Mouse (Mus musculus) C2C12 (cell line): ENCODE measurements around the gene Ankrd17. TPM values are rescaled to one million over a fixed set of nuclear protein-coding genes. Genes with fewer than 3 reads are reported as not detected.

ENCODE experiments used
- H3K27me3 ChIP-seq: one replicate; pipeline ENCODE4 v1.6.1; 2011; ENCODE audit not compliant: control insufficient read depth, insufficient read depth, insufficient read length
- H3K36me3 ChIP-seq: one replicate; pipeline ENCODE4 v1.6.1; 2011; ENCODE audit not compliant: control insufficient read depth, insufficient read depth
- H3K4me3 ChIP-seq: one replicate; pipeline ENCODE4 v1.5.1; 2011; ENCODE audit warnings: mild to moderate bottlenecking, control low read depth; ENCODE audit not compliant: poor library complexity, insufficient read depth, severe bottlenecking
- H3K79me2 ChIP-seq: one replicate; pipeline ENCODE4 v1.6.1; 2011; ENCODE audit not compliant: control insufficient read depth, insufficient read depth
- H3K79me3 ChIP-seq: one replicate; pipeline ENCODE4 v1.6.1; 2011; ENCODE audit warnings: low read depth, control low read depth
- H3ac ChIP-seq: one replicate; pipeline ENCODE3; 2011; ENCODE audit warnings: low read depth; ENCODE audit not compliant: control insufficient read depth, insufficient read length
- CEBPB ChIP-seq: IDR thresholded peaks from one replicate; pipeline ENCODE4 v1.6.1; 2011; ENCODE audit warnings: low read depth, mild to moderate bottlenecking, control low read depth, moderate library complexity
- CTCF ChIP-seq: IDR thresholded peaks from one replicate; pipeline ENCODE4 v1.5.1; 2011; ENCODE audit not compliant: control insufficient read depth, insufficient read depth, insufficient read length
- FOSL1 ChIP-seq: IDR thresholded peaks from one replicate; pipeline ENCODE4 v1.8.0; 2011; ENCODE audit warnings: mild to moderate bottlenecking, low read length; ENCODE audit not compliant: poor library complexity, insufficient read depth, severe bottlenecking
- MAX ChIP-seq: IDR thresholded peaks from one replicate; pipeline ENCODE4 v1.6.1; 2011; ENCODE audit warnings: mild to moderate bottlenecking, control low read depth
- MYOD1 ChIP-seq: IDR thresholded peaks from one replicate; pipeline ENCODE4 v1.6.1; 2011; ENCODE audit warnings: low read depth; ENCODE audit not compliant: control insufficient read depth, insufficient read length
- MYOG ChIP-seq: IDR thresholded peaks from one replicate; pipeline ENCODE4 v1.6.1; 2011; ENCODE audit not compliant: control insufficient read depth, insufficient read length; ENCODE audit errors: extremely low read depth
- USF1 ChIP-seq: IDR thresholded peaks from one replicate; pipeline ENCODE4 v1.6.1; 2011; ENCODE audit warnings: low read depth, mild to moderate bottlenecking, control low read depth, moderate library complexity
- polyA plus RNA-seq: library from polyadenylated mRNA; unstranded; fragments of >200 nt; fragmentation: generic; extraction: Trizol; gene quantifications from one replicate; pipeline ENCODE4 v1.2.1, GENCODE M21; 2012; ENCODE audit warnings: missing spikeins

Ankrd17 gene
- polyA plus RNA-seq, 1 experiment = 16.0 TPM

GRCm38 (mm10) chr5:90340847-90341246 is 25.5 kb downstream of the Ankrd17 start:
- Histone ChIP-seq H3K79me3 (peaks cover 88% of the 10 kb centered on the region), H3K79me2 (peaks cover 100% of the 10 kb centered on the region), H3K36me3 (no peaks in the 10 kb centered on the region), H3K4me3 (no peak overlapping the region), H3K27me3 (no peaks in the 10 kb centered on the region), H3ac (no peak overlapping the region)
- TF ChIP-seq MYOG (no peak), USF1 (no peak), MYOD1 (no peak), FOSL1 (no peak), MAX (no peak), CTCF (no peak), CEBPB (no peak)

- Histone ChIP-seq H3K79me3 (peaks cover 86% of the 10 kb centered on the region), H3K27me3 (no peaks in the 10 kb centered on the region), H3ac (no peak overlapping the region), H3K36me3 (no peaks in the 10 kb centered on the region), H3K4me3 (no peak overlapping the region), H3K79me2 (peaks cover 100% of the 10 kb centered on the region)
- TF ChIP-seq MAX = no peak
- no peak for TF ChIP-seq CEBPB
- no peak for TF ChIP-seq FOSL1
- no peak for TF ChIP-seq USF1
- no peak for TF ChIP-seq MYOG
- no peak for TF ChIP-seq MYOD1
- TF ChIP-seq CTCF = no peak
Observed at GRCm38 (mm10) chr5:90339953-90340343, 26.4 kb downstream of the Ankrd17 start.

DNA sequence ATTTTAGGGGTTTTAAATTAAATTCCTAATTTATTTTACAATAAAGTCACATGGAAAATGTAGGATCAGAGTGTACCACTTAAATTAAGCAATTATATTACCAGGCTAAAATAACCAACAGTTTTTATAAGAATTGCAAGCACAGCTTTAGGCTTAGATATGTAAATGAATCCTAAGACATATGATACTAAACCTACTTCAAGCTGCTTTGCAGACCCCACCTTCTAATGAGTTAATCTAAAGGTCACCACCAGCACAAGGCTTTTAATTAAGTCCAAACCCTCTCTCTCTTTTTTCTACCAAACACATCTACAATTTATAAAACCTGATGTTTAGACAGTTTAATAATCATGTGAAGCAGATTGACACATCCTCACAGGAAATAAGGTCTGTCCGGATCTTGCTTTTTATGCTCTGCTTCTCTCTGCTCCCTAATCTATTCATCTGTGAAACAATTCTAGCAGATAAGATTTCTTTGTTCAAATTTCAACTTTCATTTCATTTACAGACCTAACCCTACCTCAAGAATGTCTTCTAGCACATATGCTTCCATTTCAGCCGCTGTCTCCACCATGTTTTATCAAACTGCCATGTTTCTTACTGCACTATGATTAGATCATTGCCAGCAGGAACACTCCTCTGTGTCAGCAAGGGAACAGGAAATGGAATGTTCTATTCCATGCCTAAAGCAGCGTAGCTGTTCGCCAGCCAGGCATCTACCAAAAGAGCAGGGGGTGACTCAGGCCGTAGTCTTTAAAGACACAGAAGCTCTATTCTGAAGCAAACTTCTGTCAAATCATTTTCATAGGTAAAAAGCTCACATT is 27.0 kb downstream of the Ankrd17 start:
- Histone ChIP-seq H3K4me3 (no peak overlapping the region), H3K79me3 (peaks cover 89% of the 10 kb centered on the region), H3K27me3 (no peaks in the 10 kb centered on the region), H3K36me3 (no peaks in the 10 kb centered on the region), H3K79me2 (peaks cover 100% of the 10 kb centered on the region), H3ac (no peak overlapping the region)
- no peak for TF ChIP-seq FOSL1
- TF ChIP-seq CTCF = no peak
- TF ChIP-seq CEBPB = no peak
- no peak for TF ChIP-seq MYOG
- TF ChIP-seq MYOD1 = no peak
- TF ChIP-seq USF1 = no peak
- TF ChIP-seq MAX = no peak

DNA sequence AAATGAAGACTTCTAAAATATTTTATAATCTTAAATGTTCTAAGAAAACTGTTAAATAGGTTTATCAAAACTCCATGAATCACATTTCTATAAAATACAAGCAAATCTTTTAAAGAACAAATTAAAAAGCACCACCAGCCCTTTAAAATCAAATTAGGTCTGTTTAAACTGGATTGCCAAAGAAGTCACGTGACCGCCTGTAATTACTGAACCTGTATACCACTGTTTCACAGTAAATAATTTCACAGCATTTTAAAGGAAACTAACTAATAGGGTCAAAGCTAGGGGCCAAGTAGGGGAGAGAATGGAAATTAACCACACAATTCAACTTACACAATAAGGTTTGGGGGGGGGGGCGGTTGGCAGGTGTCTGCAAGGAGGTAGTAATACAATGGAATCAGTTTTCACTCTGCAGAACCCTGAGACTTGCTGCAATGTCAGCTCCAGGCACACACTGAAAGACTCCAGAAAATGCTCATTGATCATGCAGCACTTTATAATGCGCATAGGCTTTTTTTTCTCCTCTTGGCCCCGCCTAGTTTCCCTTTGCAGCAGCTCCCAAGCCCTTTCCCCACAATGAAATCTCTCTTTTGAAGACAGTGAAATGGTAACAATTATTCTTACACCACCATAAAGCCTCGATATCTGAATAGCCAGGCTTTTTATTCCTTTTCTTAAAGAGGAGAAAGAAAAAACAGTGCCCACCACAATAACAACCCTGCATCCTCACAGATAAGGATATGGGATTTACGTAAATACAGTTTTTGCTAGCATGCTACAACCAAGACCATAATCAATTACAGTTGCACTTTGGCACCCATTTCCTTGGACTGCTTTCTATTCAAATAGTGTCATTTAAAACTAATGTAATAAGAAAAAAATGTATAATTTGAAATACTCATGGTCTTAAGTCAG is 27.9 kb downstream of the Ankrd17 start:
- H3K79me3 ChIP-seq = peaks cover 92% of the 10 kb centered on the region
- no peaks in the 10 kb centered on the region for H3K36me3 ChIP-seq
- TF ChIP-seq USF1 = peak; percentile 41
- TF ChIP-seq MYOD1 = no peak
- no peaks in the 10 kb centered on the region for H3K27me3 ChIP-seq
- H3ac ChIP-seq = no peak overlapping the region
- H3K4me3 ChIP-seq = no peak overlapping the region
- peaks cover 100% of the 10 kb centered on the region for H3K79me2 ChIP-seq

DNA sequence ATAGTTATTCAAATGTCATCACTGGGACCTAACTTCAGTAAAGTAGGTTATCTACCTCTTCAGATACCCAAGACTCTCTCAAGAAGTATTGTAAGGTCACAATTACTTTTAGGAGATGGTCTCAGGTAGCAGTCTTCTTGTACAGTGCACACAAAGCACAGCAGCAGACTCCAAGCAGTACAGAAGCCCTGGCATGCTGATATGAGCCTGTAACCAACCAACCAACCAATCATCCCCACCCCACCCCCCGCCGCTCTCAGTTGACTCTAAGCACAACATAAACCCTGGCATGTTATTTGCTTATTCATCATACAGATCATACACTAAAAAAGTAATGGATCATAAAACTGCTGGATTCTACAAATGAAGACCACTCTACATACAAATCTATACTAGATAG is 33.9 kb downstream of the Ankrd17 start:
- no peaks in the 10 kb centered on the region for H3K27me3 ChIP-seq
- H3K79me2 ChIP-seq = peaks cover 100% of the 10 kb centered on the region
- H3K4me3 ChIP-seq = no peak overlapping the region
- H3K36me3 ChIP-seq = no peaks in the 10 kb centered on the region
- TF ChIP-seq USF1 (no peak), MAX (no peak), MYOD1 (no peak), FOSL1 (no peak)
- no peak overlapping the region for H3ac ChIP-seq
- H3K79me3 ChIP-seq = peaks cover 94% of the 10 kb centered on the region

DNA sequence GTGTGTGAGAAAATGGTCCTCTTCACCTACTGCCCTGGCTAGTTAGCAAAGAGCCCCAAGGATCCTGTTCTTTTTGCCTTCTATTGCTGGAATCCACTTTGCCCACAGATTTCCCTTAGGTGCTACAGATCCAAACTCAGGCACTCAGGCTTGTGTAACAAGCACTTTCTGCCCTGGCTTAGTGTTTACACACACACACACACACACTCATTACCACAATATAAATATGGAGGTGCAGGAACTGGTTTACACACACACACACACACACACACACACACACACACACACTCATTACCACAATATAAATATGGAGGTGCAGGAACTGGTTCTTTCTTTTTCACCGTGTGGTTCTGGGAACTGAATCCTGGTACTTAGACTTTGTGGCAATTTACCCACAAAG is 35.3 kb downstream of the Ankrd17 start:
- no peaks in the 10 kb centered on the region for H3K36me3 ChIP-seq
- no peak overlapping the region for H3K4me3 ChIP-seq
- H3K27me3 ChIP-seq = no peaks in the 10 kb centered on the region
- TF ChIP-seq FOSL1 (no peak), CTCF (no peak), CEBPB (no peak), USF1 (no peak), MYOD1 (no peak), MYOG (no peak), MAX (no peak)
- H3K79me2 ChIP-seq = peaks cover 100% of the 10 kb centered on the region
- no peak overlapping the region for H3ac ChIP-seq
- H3K79me3 ChIP-seq = peaks cover 96% of the 10 kb centered on the region
